ENCODE assay signal across 10 mouse cellular contexts in genomic region chr6:77357748-77358470, GRCm38 (mm10).
A peak's percentile ranks its signal among the peaks of the same experiment; 100 is the strongest.
DNase-seq lines count a peak whose midpoint lies in the region; ATAC-seq and TF ChIP-seq lines count a peak whose summit lies in the region.
"Had no signal": no experiment of that assay in that cellular context is flagged by ENCODE, and none has a peak within 500 bp of the region (broad histone marks: within the 10 kb centered on the region; RNA-seq: fewer than 3 reads in every experiment).

No protein-coding gene starts in this region.

- H3K36me3 ChIP-seq in forebrain, embryonic 14.5 days (ENCODE audit: control insufficient read depth, insufficient read depth, low read length): no peaks in the 10 kb centered on the region
- no peaks in the 10 kb centered on the region for H3K36me3 ChIP-seq in forebrain, embryonic 11.5 days (ENCODE audit: control insufficient read depth, insufficient read depth, low read length)
- no peaks in the 10 kb centered on the region for H3K36me3 ChIP-seq in heart, embryonic 12.5 days
- H3K36me3 ChIP-seq: embryonic facial prominence, embryonic 12.5 days had no signal

- no peak for TF ChIP-seq CTCF in layer of hippocampus, adult 2 months (conservative IDR thresholded peaks at IDR 0.05)

- H3K27me3 ChIP-seq in forebrain, embryonic 14.5 days (replicated peaks; ENCODE audit: control insufficient read depth, insufficient read depth, low read length): no peaks in the 10 kb centered on the region
- H3K27me3 ChIP-seq in forebrain, embryonic 11.5 days (ENCODE audit: control insufficient read depth, insufficient read depth, low read length): no peaks in the 10 kb centered on the region
- H3K27me3 ChIP-seq in heart, embryonic 12.5 days (replicated peaks): no peaks in the 10 kb centered on the region
- H3K27me3 ChIP-seq: embryonic facial prominence, embryonic 12.5 days had no signal

- H3K9me3 ChIP-seq in forebrain, embryonic 14.5 days (replicated peaks; ENCODE audit: control insufficient read depth, low read length): no peaks in the 10 kb centered on the region
- no peaks in the 10 kb centered on the region for H3K9me3 ChIP-seq in forebrain, embryonic 11.5 days (ENCODE audit: control insufficient read depth, low read length)
- no peaks in the 10 kb centered on the region for H3K9me3 ChIP-seq in heart, embryonic 12.5 days (replicated peaks)
- H3K9me3 ChIP-seq: embryonic facial prominence, embryonic 12.5 days had no signal

- DNase-seq in forebrain, embryonic 14.5 days (ENCODE audit: low spot score): peak; percentile 54
- no peak for DNase-seq in forebrain, embryonic 11.5 days (ENCODE audit: low spot score)
- peak; percentile 59 to 60 for DNase-seq in cerebellum, postnatal 36 days
- peak; percentile 63 to 67 for DNase-seq in layer of hippocampus, adult 2 months (ENCODE audit: low spot score in 2 of 2)
- peak; percentile 1 for DNase-seq in mesoderm, embryonic 11.5 days (ENCODE audit: low read depth, low spot score)
- no peak for DNase-seq in kidney, adult 9 months
- DNase-seq in heart, adult 11 months: no peak

- H3K4me2 ChIP-seq in forebrain, embryonic 14.5 days (ENCODE audit: low read length): no peak overlapping the region
- no peak overlapping the region for H3K4me2 ChIP-seq in forebrain, embryonic 11.5 days (ENCODE audit: low read depth, low read length, severe bottlenecking)
- no peak overlapping the region for H3K4me2 ChIP-seq in heart, embryonic 12.5 days
- H3K4me2 ChIP-seq: embryonic facial prominence, embryonic 12.5 days had no signal

- H3K4me1 ChIP-seq in forebrain, embryonic 14.5 days (ENCODE audit: control insufficient read depth, insufficient read depth, low read length): 0 out of 2 replicates have a peak, but pooled peaks cover 3% of the 10 kb centered on the region
- H3K4me1 ChIP-seq in forebrain, embryonic 11.5 days (replicated peaks; ENCODE audit: control insufficient read depth, insufficient read depth, low read length): no peaks in the 10 kb centered on the region
- H3K4me1 ChIP-seq in heart, embryonic 12.5 days (replicated peaks): no peaks in the 10 kb centered on the region
- H3K4me1 ChIP-seq: embryonic facial prominence, embryonic 12.5 days had no signal

- no peak overlapping the region for H3K9ac ChIP-seq in forebrain, embryonic 14.5 days (ENCODE audit: low read length)
- no peak overlapping the region for H3K9ac ChIP-seq in forebrain, embryonic 11.5 days (ENCODE audit: low read length)
- H3K9ac ChIP-seq in heart, embryonic 12.5 days: no peak overlapping the region
- H3K9ac ChIP-seq: embryonic facial prominence, embryonic 12.5 days had no signal

- WGBS in forebrain, embryonic 14.5 days: 52% methylated on average over 9 of the region's 9 CpGs
- 74% methylated on average over 9 of the region's 9 CpGs for WGBS in forebrain, embryonic 11.5 days
- 61% methylated on average over 9 of the region's 9 CpGs for WGBS in heart, embryonic 12.5 days

- peak overlapping the region; percentile 23; the same call in 1 of the 2 replicates for H3K27ac ChIP-seq in forebrain, embryonic 14.5 days (ENCODE audit: low read depth, low read length)
- no peak overlapping the region for H3K27ac ChIP-seq in forebrain, embryonic 11.5 days (ENCODE audit: low read depth, low read length)
- peak overlapping the region; percentile 87 for H3K27ac ChIP-seq in layer of hippocampus, adult 2 months
- no peak overlapping the region for H3K27ac ChIP-seq in heart, embryonic 12.5 days (ENCODE audit: poor library complexity, severe bottlenecking)
- H3K27ac ChIP-seq: embryonic facial prominence, embryonic 12.5 days had no signal

- ATAC-seq in forebrain, embryonic 14.5 days: peak; percentile 80; the same call in 1 of the 2 replicates
- ATAC-seq in forebrain, embryonic 11.5 days (replicated peaks; ENCODE audit: low FRiP score): no peak
- no peak for ATAC-seq in heart, embryonic 12.5 days (ENCODE audit: insufficient number of reproducible peaks, low FRiP score)
- ATAC-seq: lung, postnatal 0 days had no signal

- no peak overlapping the region for H3K4me3 ChIP-seq in forebrain, embryonic 14.5 days (ENCODE audit: low read depth, low read length)
- no peak overlapping the region for H3K4me3 ChIP-seq in forebrain, embryonic 11.5 days (ENCODE audit: low read depth, low read length)
- no peak overlapping the region for H3K4me3 ChIP-seq in layer of hippocampus, adult 2 months
- H3K4me3 ChIP-seq in heart, embryonic 12.5 days: no peak overlapping the region
- H3K4me3 ChIP-seq: embryonic facial prominence, embryonic 12.5 days had no signal

Comparison
In these comparisons a context has a peak if more than half of its experiments do, and no peak if none do; other contexts are left out.
1. DNase-seq: peak in forebrain, embryonic 14.5 days (single experiment), cerebellum, postnatal 36 days (2 of 2), layer of hippocampus, adult 2 months (2 of 2) and mesoderm, embryonic 11.5 days (single experiment); none in forebrain, embryonic 11.5 days (single experiment), kidney, adult 9 months (single experiment) and heart, adult 11 months (single experiment).
2. H3K27ac ChIP-seq: peak in forebrain, embryonic 14.5 days (single experiment) and layer of hippocampus, adult 2 months (single experiment); none in forebrain, embryonic 11.5 days (single experiment) and heart, embryonic 12.5 days (single experiment).